Mouse (Mus musculus) forebrain, embryonic 15.5 days (tissue): ENCODE data around the gene Sdccag8. TPM values are rescaled to one million over a fixed set of nuclear protein-coding genes. Genes with fewer than 3 reads are reported as not detected.
A peak's percentile ranks its signal among the peaks of the same experiment; 100 is the strongest.

Experiments
- ATAC-seq: fragments of 200-750 bp; cut with Nextera tagmentation; replicated peaks from 2 replicates; pipeline ENCODE4 v1.8.0; 2017; ENCODE audit warnings: mild to moderate bottlenecking, moderate TSS enrichment, moderate library complexity
- H3K27ac ChIP-seq: fragments of 300-500 bp; sonication (generic); replicated peaks from 2 replicates; pipeline ENCODE4 v1.5.1; 2015; ENCODE audit warnings: mild to moderate bottlenecking, inconsistent platforms
- H3K27me3 ChIP-seq: fragments of 300-500 bp; sonication (generic); 2 replicates; pipeline ENCODE4 v1.6.1; 2015; ENCODE audit warnings: inconsistent platforms
- H3K36me3 ChIP-seq: fragments of 300-500 bp; sonication (generic); 2 replicates; pipeline ENCODE4 v1.6.1; 2015; ENCODE audit warnings: mild to moderate bottlenecking, inconsistent platforms
- H3K4me1 ChIP-seq: fragments of 300-500 bp; sonication (generic); 2 replicates; pipeline ENCODE4 v1.6.1; 2015; ENCODE audit warnings: inconsistent platforms
- H3K4me2 ChIP-seq: fragments of 300-500 bp; sonication (generic); replicated peaks from 2 replicates; pipeline ENCODE4 v1.6.1; 2015; ENCODE audit warnings: mild to moderate bottlenecking, inconsistent platforms
- H3K4me3 ChIP-seq: fragments of 300-500 bp; sonication (generic); 2 replicates; pipeline ENCODE4 v1.5.1; 2015; ENCODE audit warnings: mild to moderate bottlenecking, inconsistent platforms
- H3K9ac ChIP-seq: fragments of 300-500 bp; sonication (generic); replicated peaks from 2 replicates; pipeline ENCODE4 v1.6.1; 2015; ENCODE audit warnings: mild to moderate bottlenecking, inconsistent platforms
- H3K9me3 ChIP-seq: fragments of 300-500 bp; sonication (generic); 2 replicates; pipeline ENCODE4 v1.6.1; 2016; ENCODE audit warnings: inconsistent platforms
- WGBS: fragments of 180-500 bp; shearing (Covaris S2); methylation state at CpG from one replicate; pipeline ENCODE4 v1.1.7; 2015; ENCODE audit warnings: mixed read lengths; 5-methylcytosine and 5-hydroxymethylcytosine counted together
- polyA plus RNA-seq: library from polyadenylated mRNA; unstranded; fragments of >200 nt; fragmentation: Nextera tagmentation; extraction: Ambion mirVana; gene quantifications from 2 replicates; pipeline ENCODE4 v1.2.1, GENCODE M21; 2015

Gene Sdccag8
- polyA plus RNA-seq, 1 experiment from 2014 or later, result 33.8 TPM

- Histone ChIP-seq H3K9me3 (no peaks in the 10 kb centered on the region), H3K36me3 (no peaks in the 10 kb centered on the region), H3K4me2 (no peak overlapping the region), H3K4me1 (peaks cover 18% of the 10 kb centered on the region), H3K9ac (no peak overlapping the region), H3K27ac (peak overlapping the region; percentile 44), H3K4me3 (no peak overlapping the region), H3K27me3 (no peaks in the 10 kb centered on the region)
- WGBS, result 66% methylated on average over 5 of the region's 5 CpGs
- no peak; the same call in 1 of the 2 replicates for ATAC-seq
Observed at GRCm38 (mm10) chr1:176980140-176980539, 165.7 kb downstream of the Sdccag8 start.

GRCm38 (mm10) chr1:176980801-176981400 is 166.4 kb downstream of the Sdccag8 start:
- 53% methylated on average over 10 of the region's 10 CpGs for WGBS
- Histone ChIP-seq H3K4me1 (peaks cover 26% of the 10 kb centered on the region), H3K27ac (peak overlapping the region; percentile 44), H3K27me3 (no peaks in the 10 kb centered on the region), H3K9me3 (no peaks in the 10 kb centered on the region), H3K36me3 (no peaks in the 10 kb centered on the region), H3K4me2 (no peak overlapping the region), H3K4me3 (no peak overlapping the region), H3K9ac (no peak overlapping the region)
- ATAC-seq, result no peak

- no peaks in the 10 kb centered on the region for H3K9me3 ChIP-seq
- no peak overlapping the region for H3K4me2 ChIP-seq
- H3K27me3 ChIP-seq, result no peaks in the 10 kb centered on the region
- peaks cover 32% of the 10 kb centered on the region for H3K4me1 ChIP-seq
- no peak overlapping the region for H3K9ac ChIP-seq
- H3K27ac ChIP-seq, result peak overlapping the region; percentile 44; the same call in 1 of the 2 replicates
- 81% methylated on average over 2 of the region's 2 CpGs for WGBS
- no peaks in the 10 kb centered on the region for H3K36me3 ChIP-seq
- no peak overlapping the region for H3K4me3 ChIP-seq
- ATAC-seq, result no peak
Observed at GRCm38 (mm10) chr1:176981511-176981910, 167.1 kb downstream of the Sdccag8 start.

GRCm38 (mm10) chr1:176982671-176983070 is 168.2 kb downstream of the Sdccag8 start:
- Histone ChIP-seq H3K4me2 (no peak overlapping the region), H3K9me3 (no peaks in the 10 kb centered on the region), H3K36me3 (no peaks in the 10 kb centered on the region), H3K27ac (no peak overlapping the region), H3K4me3 (no peak overlapping the region), H3K4me1 (peaks cover 42% of the 10 kb centered on the region), H3K27me3 (no peaks in the 10 kb centered on the region), H3K9ac (no peak overlapping the region)
- no peak for ATAC-seq
- 91% methylated on average over 8 of the region's 8 CpGs for WGBS

GRCm38 (mm10) chr1:176985691-176986090 is 171.2 kb downstream of the Sdccag8 start:
- WGBS, result 38% methylated on average over 6 of the region's 6 CpGs
- Histone ChIP-seq H3K4me1 (peaks cover 46% of the 10 kb centered on the region), H3K27ac (peak overlapping the region; percentile 67), H3K9ac (no peak overlapping the region), H3K4me2 (no peak overlapping the region), H3K27me3 (no peaks in the 10 kb centered on the region), H3K4me3 (no peak overlapping the region), H3K36me3 (no peaks in the 10 kb centered on the region), H3K9me3 (no peaks in the 10 kb centered on the region)
- 0 out of 2 replicates have a peak, but pooled peaks have one; percentile 37 for ATAC-seq

- Histone ChIP-seq H3K9me3 (no peaks in the 10 kb centered on the region), H3K4me1 (peaks cover 40% of the 10 kb centered on the region), H3K4me3 (no peak overlapping the region), H3K4me2 (no peak overlapping the region), H3K9ac (no peak overlapping the region), H3K36me3 (no peaks in the 10 kb centered on the region), H3K27ac (peak overlapping the region; percentile 67), H3K27me3 (no peaks in the 10 kb centered on the region)
- no peak for ATAC-seq
- 58% methylated on average over 6 of the region's 6 CpGs for WGBS
Observed at GRCm38 (mm10) chr1:176986275-176986674, 171.8 kb downstream of the Sdccag8 start.

GRCm38 (mm10) chr1:176986990-176987740 is 172.7 kb downstream of the Sdccag8 start:
- H3K4me3 ChIP-seq, result no peak overlapping the region
- peaks cover 38% of the 10 kb centered on the region for H3K4me1 ChIP-seq
- ATAC-seq, result no peak
- no peaks in the 10 kb centered on the region for H3K36me3 ChIP-seq
- H3K4me2 ChIP-seq, result no peak overlapping the region
- WGBS, result 50% methylated on average over 6 of the region's 6 CpGs
- H3K27ac ChIP-seq, result no peak overlapping the region; the same call in 1 of the 2 replicates
- H3K9ac ChIP-seq, result no peak overlapping the region
- no peaks in the 10 kb centered on the region for H3K27me3 ChIP-seq
- H3K9me3 ChIP-seq, result no peaks in the 10 kb centered on the region

GRCm38 (mm10) chr1:176991473-176991872 is 177.0 kb downstream of the Sdccag8 start:
- 90% methylated on average over 4 of the region's 4 CpGs for WGBS
- Histone ChIP-seq H3K9me3 (no peaks in the 10 kb centered on the region), H3K9ac (no peak overlapping the region), H3K4me2 (no peak overlapping the region), H3K27me3 (no peaks in the 10 kb centered on the region), H3K4me3 (no peak overlapping the region), H3K36me3 (no peaks in the 10 kb centered on the region), H3K27ac (no peak overlapping the region), H3K4me1 (peaks cover 61% of the 10 kb centered on the region)
- ATAC-seq, result no peak

GRCm38 (mm10) chr1:176992517-176992916 is 178.1 kb downstream of the Sdccag8 start:
- H3K27ac ChIP-seq, result 0 out of 2 replicates have a peak overlapping the region, but pooled peaks have one; percentile 99
- H3K9ac ChIP-seq, result no peak overlapping the region

GRCm38 (mm10) chr1:176993141-176994010 is 178.9 kb downstream of the Sdccag8 start:
- ATAC-seq, result no peak
- Histone ChIP-seq H3K9me3 (no peaks in the 10 kb centered on the region), H3K4me1 (peaks cover 69% of the 10 kb centered on the region), H3K4me2 (no peak overlapping the region), H3K36me3 (no peaks in the 10 kb centered on the region), H3K9ac (no peak overlapping the region), H3K4me3 (no peak overlapping the region), H3K27me3 (no peaks in the 10 kb centered on the region), H3K27ac (peak overlapping the region; percentile 99)
- WGBS, result 78% methylated on average over 18 of the region's 18 CpGs

More at GRCm38 (mm10) chr1:176992517-176992916, 178.1 kb downstream of the Sdccag8 start:
- Histone ChIP-seq H3K36me3 (no peaks in the 10 kb centered on the region), H3K9me3 (no peaks in the 10 kb centered on the region), H3K4me1 (peaks cover 61% of the 10 kb centered on the region), H3K27me3 (no peaks in the 10 kb centered on the region), H3K4me3 (no peak overlapping the region), H3K4me2 (no peak overlapping the region)
- WGBS, result 22% methylated on average over 8 of the region's 8 CpGs
- no peak for ATAC-seq

GRCm38 (mm10) chr1:176994087-176994486 is 179.6 kb downstream of the Sdccag8 start:
- Histone ChIP-seq H3K4me2 (no peak overlapping the region), H3K9ac (no peak overlapping the region), H3K9me3 (no peaks in the 10 kb centered on the region)

More at GRCm38 (mm10) chr1:176994087-176994486, 179.6 kb downstream of the Sdccag8 start:
- peaks cover 72% of the 10 kb centered on the region for H3K4me1 ChIP-seq
- H3K4me3 ChIP-seq, result no peak overlapping the region
- H3K27ac ChIP-seq, result peak overlapping the region; percentile 99
- 8% methylated on average over 7 of the region's 7 CpGs for WGBS
- no peaks in the 10 kb centered on the region for H3K27me3 ChIP-seq
- peak; percentile 69 for ATAC-seq
- H3K36me3 ChIP-seq, result no peaks in the 10 kb centered on the region
